Mouse (Mus musculus) liver, adult 2 months (tissue): ENCODE measurements at regions not wholly inside any gene's neighbourhood (a gene's known extent, or its start where the extent isn't known, plus 50 kb on each side); places are given as distances from the start of the nearest gene placed in this dataset.

ENCODE experiments used
- DNase-seq: peaks from one replicate; pipeline ENCODE4 v3.0.0-alpha.2; 2011; ENCODE audit warnings: low read depth, low spot score; ENCODE audit errors: extremely low read depth
- H3K27ac ChIP-seq: fragments of 200-500 bp; replicated peaks from 2 replicates; pipeline ENCODE4 v1.5.1; 2012; ENCODE audit warnings: low read depth, mild to moderate bottlenecking, control low read depth, inconsistent platforms, low read length; ENCODE audit not compliant: insufficient read depth
- H3K27me3 ChIP-seq: fragments of 200-500 bp; 2 replicates; pipeline ENCODE4 v1.6.1; 2012; ENCODE audit warnings: mild to moderate bottlenecking, moderate library complexity, low read length, inconsistent platforms; ENCODE audit not compliant: control insufficient read depth, insufficient read depth
- H3K36me3 ChIP-seq: fragments of 200-500 bp; 2 replicates; pipeline ENCODE4 v1.6.1; 2012; ENCODE audit warnings: low read length, inconsistent platforms; ENCODE audit not compliant: control insufficient read depth, insufficient read depth
- H3K4me1 ChIP-seq: fragments of 200-500 bp; 2 replicates; pipeline ENCODE4 v1.6.1; 2011; ENCODE audit warnings: low read length; ENCODE audit not compliant: control insufficient read depth, insufficient read depth
- H3K4me3 ChIP-seq: fragments of 200-500 bp; 2 replicates; pipeline ENCODE4 v1.5.1; 2011; ENCODE audit warnings: low read depth, mild to moderate bottlenecking, control low read depth, low read length, moderate library complexity; ENCODE audit not compliant: insufficient read depth
- H3K79me2 ChIP-seq: fragments of 200-500 bp; 2 replicates; pipeline ENCODE4 v1.6.1; 2012; ENCODE audit warnings: inconsistent platforms, mild to moderate bottlenecking, low read length, moderate library complexity; ENCODE audit not compliant: control insufficient read depth, insufficient read depth
- H3K9ac ChIP-seq: fragments of 200-500 bp; 2 replicates; pipeline ENCODE4 v1.6.1; 2012; ENCODE audit warnings: low read depth, mild to moderate bottlenecking, control low read depth, inconsistent platforms, low read length
- CTCF ChIP-seq: fragments of 200-500 bp; IDR thresholded peaks from 2 replicates; pipeline ENCODE4 v1.5.1; 2011; ENCODE audit warnings: low read depth, low read length, control low read depth
- POLR2A ChIP-seq: fragments of 200-500 bp; IDR thresholded peaks from 2 replicates; pipeline ENCODE4 v1.6.1; 2011; ENCODE audit warnings: low read length, control low read depth; ENCODE audit not compliant: insufficient read depth; ENCODE audit errors: extremely low read depth
- WGBS: fragments of 180-500 bp; shearing (Covaris S2); methylation state at CpG from one replicate; pipeline ENCODE4 v1.1.7; 2018; 5-methylcytosine and 5-hydroxymethylcytosine counted together

DNA sequence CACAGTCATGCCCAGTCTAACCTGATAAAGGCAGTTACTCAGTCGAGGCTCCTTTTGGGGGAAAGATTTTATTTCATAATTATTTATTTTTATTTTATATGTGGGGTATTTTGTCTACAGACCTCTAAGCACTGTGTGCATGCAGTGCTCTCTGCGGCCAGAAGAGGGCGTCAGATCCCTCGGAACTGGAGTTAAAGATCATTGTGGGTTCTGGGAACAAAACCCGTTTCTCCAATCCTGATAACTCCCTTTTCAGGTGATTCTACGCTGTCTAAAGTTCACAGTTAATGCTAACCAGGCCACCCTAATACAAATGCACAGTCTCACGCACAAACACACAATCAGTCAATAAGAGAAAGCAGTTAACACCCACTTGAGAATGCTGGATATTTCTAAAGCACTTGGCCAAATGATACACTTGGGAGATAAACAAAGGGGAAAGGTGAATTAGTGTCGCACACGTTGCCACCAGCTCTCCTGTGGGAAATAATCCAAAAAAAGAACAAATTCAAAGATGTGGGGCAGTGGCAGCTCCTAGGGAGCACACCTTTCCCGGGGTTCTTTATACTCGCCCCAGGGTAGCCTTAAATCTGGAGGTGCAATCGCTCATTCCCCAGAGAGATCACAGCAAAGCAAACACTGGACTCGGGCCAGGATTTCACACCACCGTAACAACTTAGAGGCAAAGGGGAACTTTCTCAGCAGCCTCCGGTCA is 281.9 kb upstream of the Jmjd1c start:
- H3K79me2 ChIP-seq = no peaks in the 10 kb centered on the region

DNA sequence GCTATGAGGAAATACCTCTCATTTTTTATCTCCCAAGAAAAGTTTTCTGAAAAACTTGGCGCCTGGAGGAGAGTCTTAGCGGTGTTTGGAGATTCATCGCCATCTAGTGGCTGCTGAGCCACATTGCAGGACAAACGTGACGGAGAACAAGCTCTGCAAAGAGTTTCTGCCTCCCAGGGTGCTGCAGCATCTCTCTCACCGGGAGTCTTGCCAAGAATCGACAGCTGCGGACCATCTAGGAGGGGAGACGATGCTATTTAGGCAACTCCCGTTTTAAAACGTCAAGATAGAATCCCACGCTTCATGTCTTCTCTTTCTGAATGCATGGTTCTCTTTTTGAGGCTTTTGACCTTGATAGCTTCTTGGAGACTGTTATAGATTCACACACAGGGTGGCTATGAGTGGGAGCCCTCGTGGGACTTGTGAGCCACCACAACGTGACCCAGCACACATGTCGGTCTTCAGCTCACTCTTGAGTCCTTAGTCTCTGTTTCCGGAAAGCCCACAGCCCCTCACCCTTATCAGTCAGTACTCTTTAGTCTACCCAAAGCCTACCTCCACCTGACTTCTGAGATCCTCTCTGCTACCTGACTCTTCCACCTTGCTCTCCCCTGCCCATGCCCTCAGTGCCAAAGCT is 281.2 kb upstream of the Jmjd1c start:
- Histone ChIP-seq H3K79me2 (no peaks in the 10 kb centered on the region), H3K27ac (no peak overlapping the region), H3K27me3 (no peaks in the 10 kb centered on the region), H3K4me3 (no peak overlapping the region), H3K36me3 (no peaks in the 10 kb centered on the region), H3K4me1 (no peaks in the 10 kb centered on the region), H3K9ac (no peak overlapping the region)
- peak; percentile 66 for DNase-seq
- TF ChIP-seq CTCF (peak; percentile 79), POLR2A (no peak)
- 11% methylated on average over 16 of the region's 16 CpGs for WGBS

More for the DNA sequence above, 281.9 kb upstream of the Jmjd1c start:
- no peaks in the 10 kb centered on the region for H3K36me3 ChIP-seq
- no peak overlapping the region for H3K9ac ChIP-seq
- DNase-seq = peak; percentile 34
- H3K27ac ChIP-seq = no peak overlapping the region
- H3K4me1 ChIP-seq = no peaks in the 10 kb centered on the region
- WGBS = 10% methylated on average over 15 of the region's 15 CpGs
- no peaks in the 10 kb centered on the region for H3K27me3 ChIP-seq
- H3K4me3 ChIP-seq = no peak overlapping the region
- peak; percentile 55; the same call in 1 of the 2 replicates for TF ChIP-seq CTCF
- no peak for TF ChIP-seq POLR2A

DNA sequence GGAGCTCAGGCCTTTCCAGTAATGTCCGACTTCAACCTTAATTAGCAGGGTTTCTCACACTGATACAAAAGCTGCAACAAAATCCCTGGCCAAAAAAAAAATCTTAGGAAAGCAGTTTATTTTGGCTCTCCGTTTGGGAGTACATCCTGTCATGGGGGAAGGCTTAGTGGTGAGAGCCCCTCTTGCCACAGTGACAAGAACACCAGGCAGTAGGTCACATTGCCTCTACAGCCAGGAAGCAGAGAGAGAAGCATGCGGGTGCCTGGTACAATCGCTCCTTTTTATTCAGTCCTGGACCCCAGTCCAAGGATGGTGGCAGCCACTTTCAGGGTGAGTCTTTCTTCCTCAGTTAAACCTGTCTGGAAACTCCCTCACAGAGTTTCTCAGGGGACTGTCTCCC is 280.0 kb upstream of the Jmjd1c start:
- no peaks in the 10 kb centered on the region for H3K4me1 ChIP-seq
- H3K79me2 ChIP-seq = no peaks in the 10 kb centered on the region
- no peak overlapping the region for H3K4me3 ChIP-seq
- no peak for DNase-seq
- no peak overlapping the region for H3K27ac ChIP-seq
- 75% methylated on average over 4 of the region's 4 CpGs for WGBS
- H3K9ac ChIP-seq = no peak overlapping the region
- no peak for TF ChIP-seq CTCF
- TF ChIP-seq POLR2A = no peak
- H3K36me3 ChIP-seq = no peaks in the 10 kb centered on the region
- H3K27me3 ChIP-seq = no peaks in the 10 kb centered on the region

DNA sequence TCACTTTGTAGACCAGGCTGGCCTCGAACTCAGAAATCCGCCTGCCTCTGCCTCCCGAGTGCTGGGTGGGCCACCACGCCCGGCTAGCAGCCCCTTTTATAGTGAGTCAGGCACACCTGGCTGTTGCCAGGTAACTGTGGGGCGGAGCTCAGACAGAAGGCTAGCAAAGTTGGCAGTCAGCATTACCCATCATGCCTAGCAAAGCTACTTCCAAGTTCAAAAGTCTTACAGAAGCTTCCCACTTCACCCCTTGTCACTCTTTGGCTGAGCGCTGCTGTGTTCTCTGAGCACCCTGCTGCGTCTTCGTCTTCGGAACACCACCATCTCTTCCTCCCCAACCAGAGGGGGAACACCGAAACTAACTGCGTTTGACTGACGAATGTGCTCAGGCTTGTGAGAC is 279.1 kb upstream of the Jmjd1c start:
- H3K27ac ChIP-seq = no peak overlapping the region
- no peaks in the 10 kb centered on the region for H3K27me3 ChIP-seq
- H3K9ac ChIP-seq = no peak overlapping the region
- H3K4me1 ChIP-seq = no peaks in the 10 kb centered on the region
- TF ChIP-seq CTCF (no peak), POLR2A (no peak)
- H3K4me3 ChIP-seq = no peak overlapping the region
- H3K36me3 ChIP-seq = no peaks in the 10 kb centered on the region
- no peaks in the 10 kb centered on the region for H3K79me2 ChIP-seq
- no peak for DNase-seq
- 79% methylated on average over 13 of the region's 13 CpGs for WGBS

DNA sequence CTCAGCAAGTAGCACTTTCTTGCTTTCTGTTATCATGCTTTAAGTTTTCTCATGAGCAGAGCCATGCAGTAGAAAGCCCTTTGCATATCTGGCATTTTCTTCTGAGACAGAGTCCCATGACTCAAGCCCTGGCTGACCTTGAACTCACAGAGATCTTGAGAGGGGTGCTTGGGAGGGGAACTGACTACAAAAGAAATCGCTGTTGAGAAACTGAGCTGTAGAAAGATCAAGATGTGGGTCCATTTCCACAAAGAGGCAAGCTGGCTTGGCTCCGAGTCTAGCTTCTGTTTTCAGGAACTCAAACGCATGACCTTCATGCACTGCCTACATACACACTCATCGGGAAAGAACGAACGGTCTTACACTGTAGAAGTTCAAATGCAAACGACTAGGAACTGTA is 278.0 kb upstream of the Jmjd1c start:
- peak; percentile 18 for DNase-seq
- H3K27me3 ChIP-seq = no peaks in the 10 kb centered on the region
- H3K27ac ChIP-seq = no peak overlapping the region
- WGBS = 66% methylated on average over 7 of the region's 7 CpGs
- H3K79me2 ChIP-seq = no peaks in the 10 kb centered on the region
- no peaks in the 10 kb centered on the region for H3K4me1 ChIP-seq
- H3K4me3 ChIP-seq = no peak overlapping the region
- H3K36me3 ChIP-seq = no peaks in the 10 kb centered on the region
- H3K9ac ChIP-seq = no peak overlapping the region
- no peak for TF ChIP-seq POLR2A

DNA sequence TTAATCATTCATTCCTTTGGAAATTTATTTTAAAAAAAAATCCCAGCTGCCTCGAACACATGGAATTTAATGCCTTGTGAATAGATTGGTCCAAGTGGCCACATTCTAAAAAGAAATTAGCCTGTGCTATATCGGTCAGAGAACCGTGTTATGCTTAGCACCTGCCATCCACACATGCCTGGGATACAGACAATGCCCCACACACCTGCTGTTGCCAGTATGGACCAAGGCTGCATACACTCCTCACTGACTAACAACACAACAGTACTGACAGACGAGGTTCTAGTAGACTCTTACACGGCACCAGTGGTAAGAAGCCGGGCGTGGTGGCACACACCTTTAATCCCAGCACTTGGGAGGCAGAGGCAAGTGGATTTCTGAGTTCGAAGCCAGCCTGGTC is 276.4 kb upstream of the Jmjd1c start:
- no peak for DNase-seq
- Histone ChIP-seq H3K4me1 (no peaks in the 10 kb centered on the region), H3K36me3 (no peaks in the 10 kb centered on the region), H3K27ac (no peak overlapping the region), H3K4me3 (no peak overlapping the region), H3K27me3 (no peaks in the 10 kb centered on the region), H3K79me2 (no peaks in the 10 kb centered on the region), H3K9ac (no peak overlapping the region)
- no peak for TF ChIP-seq CTCF
- TF ChIP-seq POLR2A = no peak
- 89% methylated on average over 8 of the region's 8 CpGs for WGBS
